Mouse (Mus musculus) lung, postnatal 0 days (tissue): ENCODE measurements around the gene Prim2.

Experiments
- CTCF ChIP-seq: IDR thresholded peaks from 2 replicates; pipeline ENCODE4 v1.5.1; 2016; ENCODE audit warnings: antibody characterized with exemption, mild to moderate bottlenecking
- EP300 ChIP-seq: IDR thresholded peaks from 2 replicates; pipeline ENCODE4 v1.6.1; 2016; ENCODE audit warnings: antibody characterized with exemption, mild to moderate bottlenecking, control low read depth

- TF ChIP-seq EP300 (no peak), CTCF (no peak)
These were observed 74.6 kb downstream of the Prim2 start for GRCm38 (mm10) chr1:33594966-33595365.
